Mouse (Mus musculus) hindbrain, postnatal 0 days (tissue): ENCODE measurements at regions not wholly inside any gene's neighbourhood (a gene's known extent, or its start where the extent isn't known, plus 50 kb on each side); places are given as distances from the start of the nearest gene placed in this dataset.
A peak's percentile ranks its signal among the peaks of the same experiment; 100 is the strongest.

Source experiments
- ATAC-seq: fragments of 200-750 bp; cut with Nextera tagmentation; 2 replicates; pipeline ENCODE4 v1.8.0; 2017; ENCODE audit warnings: mild to moderate bottlenecking, moderate TSS enrichment, moderate library complexity
- DNase-seq: peaks from one replicate; pipeline ENCODE4 v3.0.0-alpha.2; 2015; ENCODE audit warnings: low spot score
- H3K27ac ChIP-seq: fragments of 300-500 bp; sonication (generic); 2 replicates; pipeline ENCODE4 v1.5.1; 2014; ENCODE audit warnings: mild to moderate bottlenecking
- H3K27me3 ChIP-seq: fragments of 300-500 bp; sonication (generic); 2 replicates; pipeline ENCODE4 v1.6.1; 2014; ENCODE audit warnings: low read length, mixed read lengths; ENCODE audit not compliant: insufficient read depth
- H3K36me3 ChIP-seq: fragments of 300-500 bp; sonication (generic); 2 replicates; pipeline ENCODE4 v1.6.1; 2014; ENCODE audit warnings: low read length, mixed read lengths; ENCODE audit not compliant: insufficient read depth
- H3K4me1 ChIP-seq: fragments of 300-500 bp; sonication (generic); 2 replicates; pipeline ENCODE4 v1.6.1; 2014; ENCODE audit warnings: antibody characterized with exemption, low read length, mixed read lengths; ENCODE audit not compliant: insufficient read depth
- H3K4me2 ChIP-seq: fragments of 300-500 bp; sonication (generic); 2 replicates; pipeline ENCODE4 v1.6.1; 2014; ENCODE audit warnings: low read depth, mild to moderate bottlenecking, low read length, moderate library complexity, mixed read lengths
- H3K4me3 ChIP-seq: fragments of 300-500 bp; sonication (generic); 2 replicates; pipeline ENCODE4 v1.5.1; 2014; ENCODE audit warnings: low read length
- H3K9ac ChIP-seq: fragments of 300-500 bp; sonication (generic); replicated peaks from 2 replicates; pipeline ENCODE4 v1.6.1; 2014; ENCODE audit warnings: mild to moderate bottlenecking, low read length, moderate library complexity, mixed read lengths
- H3K9me3 ChIP-seq: fragments of 300-500 bp; sonication (generic); 2 replicates; pipeline ENCODE4 v1.6.1; 2016; ENCODE audit warnings: low read length, mixed read lengths
- CTCF ChIP-seq: IDR thresholded peaks from 2 replicates; pipeline ENCODE4 v1.5.1; 2016; ENCODE audit warnings: antibody characterized with exemption, control low read depth, low read depth
- WGBS: fragments of 180-500 bp; shearing (Covaris S2); extraction: QIAGEN DNeasy Blood & Tissue Kit; methylation state at CpG from one replicate; pipeline ENCODE4 v1.1.7; 2014; 5-methylcytosine and 5-hydroxymethylcytosine counted together

- no peak overlapping the region for H3K9ac ChIP-seq
- no peak overlapping the region for H3K4me2 ChIP-seq
- no peaks in the 10 kb centered on the region for H3K36me3 ChIP-seq
- no peak for DNase-seq
- H3K4me3 ChIP-seq = no peak overlapping the region
- 0 out of 2 replicates have a peak, but pooled peaks have one; percentile 30 for ATAC-seq
- H3K4me1 ChIP-seq = no peaks in the 10 kb centered on the region
- WGBS = 47% methylated on average over 9 of the region's 9 CpGs
- no peak overlapping the region for H3K27ac ChIP-seq
- TF ChIP-seq CTCF = no peak
- H3K9me3 ChIP-seq = no peaks in the 10 kb centered on the region
- H3K27me3 ChIP-seq = no peaks in the 10 kb centered on the region
These were observed 1230.4 kb upstream of the A1bg start for GRCm38 (mm10) chr15:62153222-62153621.

GRCm38 (mm10) chr15:62152133-62152532 lies 1229.3 kb upstream of the A1bg start:
- 94% methylated on average over 2 of the region's 2 CpGs for WGBS

DNA sequence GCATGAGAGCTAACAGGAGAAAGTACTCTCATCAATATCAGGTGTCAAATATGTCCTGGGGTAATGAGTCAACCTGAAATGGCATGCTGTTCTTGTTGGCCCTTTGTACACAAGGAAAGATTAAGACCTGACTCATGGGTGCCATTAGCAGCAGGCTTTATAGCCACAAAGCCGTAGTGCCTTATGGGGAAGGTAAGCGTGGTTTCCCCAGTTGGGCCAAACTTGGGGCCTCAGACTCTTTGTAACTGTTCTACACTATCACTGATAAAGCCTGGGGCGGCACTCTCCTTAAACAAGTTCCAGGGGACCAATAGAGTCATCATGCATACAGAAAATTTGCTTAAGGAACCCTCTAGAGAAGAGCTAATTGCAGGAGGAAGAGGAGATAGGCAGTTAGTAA lies 1228.9 kb upstream of the A1bg start:
- TF ChIP-seq CTCF = no peak
- no peak for ATAC-seq
- H3K4me1 ChIP-seq = 0 out of 2 replicates have a peak, but pooled peaks cover 4% of the 10 kb centered on the region
- no peak for DNase-seq
- no peak overlapping the region for H3K9ac ChIP-seq
- 94% methylated on average over 3 of the region's 3 CpGs for WGBS
- no peak overlapping the region for H3K27ac ChIP-seq
- H3K9me3 ChIP-seq = no peaks in the 10 kb centered on the region
- no peak overlapping the region for H3K4me2 ChIP-seq
- H3K36me3 ChIP-seq = no peaks in the 10 kb centered on the region
- no peak overlapping the region for H3K4me3 ChIP-seq
- H3K27me3 ChIP-seq = no peaks in the 10 kb centered on the region

More at GRCm38 (mm10) chr15:62152133-62152532, 1229.3 kb upstream of the A1bg start:
- Histone ChIP-seq H3K36me3 (no peaks in the 10 kb centered on the region), H3K27ac (no peak overlapping the region), H3K9me3 (no peaks in the 10 kb centered on the region), H3K9ac (no peak overlapping the region), H3K4me3 (no peak overlapping the region), H3K4me1 (0 out of 2 replicates have a peak, but pooled peaks cover 4% of the 10 kb centered on the region), H3K4me2 (no peak overlapping the region), H3K27me3 (no peaks in the 10 kb centered on the region)
- DNase-seq (no peak), ATAC-seq (no peak)
- no peak for TF ChIP-seq CTCF

DNA sequence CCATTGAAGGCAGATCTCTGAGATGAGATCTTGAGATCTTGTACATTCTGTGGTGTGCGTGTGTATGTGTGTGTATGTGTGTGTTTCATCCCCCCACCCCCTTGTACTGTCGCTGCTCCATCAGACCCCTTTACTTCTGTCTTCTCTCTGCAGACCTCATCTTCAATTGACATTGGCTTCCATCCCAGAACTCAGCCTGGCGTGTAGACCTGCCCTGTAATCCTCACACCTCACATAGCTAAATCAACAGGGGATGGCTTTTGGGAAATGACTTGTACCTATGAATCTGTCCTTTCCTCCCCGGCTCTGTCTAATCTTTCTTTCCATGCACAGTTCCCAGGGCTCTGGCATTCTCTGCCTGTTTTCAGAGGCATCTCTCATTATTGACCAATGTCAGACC lies 1227.5 kb upstream of the A1bg start:
- Histone ChIP-seq H3K9ac (no peak overlapping the region), H3K4me3 (no peak overlapping the region), H3K9me3 (no peaks in the 10 kb centered on the region), H3K36me3 (no peaks in the 10 kb centered on the region), H3K4me1 (0 out of 2 replicates have a peak, but pooled peaks cover 4% of the 10 kb centered on the region), H3K4me2 (no peak overlapping the region), H3K27ac (no peak overlapping the region), H3K27me3 (no peaks in the 10 kb centered on the region)
- ATAC-seq (no peak), DNase-seq (peak; percentile 37)
- WGBS = 67% methylated on average over 4 of the region's 4 CpGs
- no peak for TF ChIP-seq CTCF

DNA sequence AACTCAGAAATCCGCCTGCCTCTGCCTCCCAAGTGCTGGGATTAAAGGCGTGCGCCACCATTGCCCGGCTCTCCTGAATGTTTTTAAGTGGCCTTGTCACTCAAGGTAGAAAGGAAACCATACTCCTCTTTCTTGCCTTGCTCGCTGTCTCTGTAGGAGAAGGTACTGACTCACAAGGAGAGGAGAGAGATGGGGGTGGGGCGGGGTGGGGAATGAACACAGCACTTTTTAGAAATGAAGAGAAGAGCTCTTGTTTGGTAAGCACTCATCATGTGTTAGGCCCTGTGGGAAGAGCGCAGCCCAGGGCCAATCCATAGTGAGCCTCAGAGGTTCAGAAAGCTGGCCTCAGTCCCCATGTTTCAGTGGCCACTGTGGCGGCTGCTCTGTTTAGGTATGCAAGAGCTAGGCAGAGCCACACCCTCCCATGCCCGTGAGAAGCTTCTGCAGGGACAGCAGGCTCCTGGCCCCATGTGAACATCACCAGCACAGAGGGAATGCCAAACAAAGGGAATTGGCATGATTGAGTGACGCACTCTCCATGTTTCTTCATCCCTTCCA lies 1225.9 kb upstream of the A1bg start:
- 82% methylated on average over 10 of the region's 10 CpGs for WGBS
- no peaks in the 10 kb centered on the region for H3K36me3 ChIP-seq
- ATAC-seq (no peak), DNase-seq (no peak)
- H3K4me1 ChIP-seq = 0 out of 2 replicates have a peak, but pooled peaks cover 4% of the 10 kb centered on the region
- no peak overlapping the region for H3K9ac ChIP-seq
- no peaks in the 10 kb centered on the region for H3K27me3 ChIP-seq
- H3K4me3 ChIP-seq = no peak overlapping the region
- no peak overlapping the region for H3K27ac ChIP-seq
- H3K4me2 ChIP-seq = no peak overlapping the region
- no peaks in the 10 kb centered on the region for H3K9me3 ChIP-seq
- TF ChIP-seq CTCF = no peak

DNA sequence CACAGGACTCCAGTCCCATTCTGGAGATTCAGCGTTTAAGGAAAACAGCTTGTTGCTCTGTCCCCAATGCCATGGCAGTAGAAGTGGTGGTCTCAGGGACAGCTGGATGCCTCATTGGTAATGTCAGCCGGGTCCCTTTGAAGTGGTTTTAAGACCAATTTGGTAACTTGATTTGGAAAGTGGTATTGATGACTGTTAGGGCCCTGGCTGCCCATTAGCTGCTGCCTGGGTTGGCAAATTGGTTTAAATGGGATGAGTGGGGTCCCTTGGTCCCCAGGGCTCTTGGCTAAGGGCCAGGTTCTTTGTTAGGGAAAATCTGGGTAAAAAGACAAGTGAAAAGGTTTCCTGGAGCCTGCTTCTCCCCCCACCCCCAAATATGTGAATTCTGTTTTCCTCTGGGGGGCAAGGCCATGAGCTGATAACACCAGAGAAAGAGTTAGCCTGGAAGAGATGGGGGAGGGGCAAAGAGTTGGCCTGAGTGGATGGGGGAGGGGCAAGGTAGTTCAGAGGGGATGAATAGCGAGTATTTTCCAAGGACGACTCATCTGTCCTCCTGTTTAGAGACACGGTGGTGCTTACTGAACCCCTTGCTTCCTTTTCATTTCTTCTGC lies 1224.6 kb upstream of the A1bg start:
- H3K4me2 ChIP-seq = no peak overlapping the region
- no peak overlapping the region for H3K4me3 ChIP-seq
- ATAC-seq (no peak), DNase-seq (no peak)
- H3K36me3 ChIP-seq = no peaks in the 10 kb centered on the region
- no peak overlapping the region for H3K27ac ChIP-seq
- no peaks in the 10 kb centered on the region for H3K9me3 ChIP-seq
- no peaks in the 10 kb centered on the region for H3K27me3 ChIP-seq
- WGBS = 46% methylated on average over 5 of the region's 5 CpGs
- 0 out of 2 replicates have a peak, but pooled peaks cover 4% of the 10 kb centered on the region for H3K4me1 ChIP-seq
- H3K9ac ChIP-seq = no peak overlapping the region
- no peak for TF ChIP-seq CTCF

DNA sequence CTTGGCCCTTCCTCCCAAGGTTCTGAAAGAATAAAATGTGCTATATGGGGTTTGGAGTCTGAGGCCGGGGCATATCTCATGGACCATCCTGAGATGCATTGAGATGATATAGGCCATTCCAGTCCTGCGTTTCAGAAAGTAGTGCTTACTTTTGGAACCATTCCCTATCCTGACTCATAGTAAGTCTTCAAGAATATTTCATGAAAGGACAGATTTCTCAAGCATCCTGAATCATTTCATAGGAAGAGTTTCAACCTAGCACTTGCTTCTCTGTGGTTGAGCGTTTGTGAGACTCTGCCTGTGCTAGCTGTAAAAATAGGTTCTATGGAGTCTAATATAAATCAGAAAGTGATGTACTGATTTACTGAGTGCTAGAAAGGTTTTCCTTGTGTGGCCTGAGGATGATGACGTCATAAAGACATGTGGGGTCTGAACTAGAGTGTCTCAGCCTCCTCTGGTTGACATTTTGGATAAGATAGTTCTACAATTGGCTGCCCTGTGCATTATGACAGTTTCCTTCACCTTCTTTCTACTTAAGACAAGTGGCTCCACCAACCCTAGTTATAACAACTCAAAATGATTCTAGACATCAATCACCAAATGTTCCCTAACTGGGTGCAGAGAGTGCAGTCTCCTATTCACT lies 1223.0 kb upstream of the A1bg start:
- Histone ChIP-seq H3K27ac (no peak overlapping the region), H3K4me2 (no peak overlapping the region), H3K4me3 (no peak overlapping the region), H3K9me3 (no peaks in the 10 kb centered on the region), H3K9ac (no peak overlapping the region), H3K36me3 (no peaks in the 10 kb centered on the region), H3K27me3 (no peaks in the 10 kb centered on the region), H3K4me1 (0 out of 2 replicates have a peak, but pooled peaks cover 4% of the 10 kb centered on the region)
- DNase-seq (no peak), ATAC-seq (no peak)
- 91% methylated on average over 4 of the region's 4 CpGs for WGBS
- TF ChIP-seq CTCF = no peak
